Mouse (Mus musculus): ENCODE measurements around the gene Olfr1427.
"Not testable (repeated sequence)": the region's sequence is repeated elsewhere in the genome, so short reads cannot be mapped to it uniquely, and the experiment has no call there.

Gene Olfr1427

DNA sequence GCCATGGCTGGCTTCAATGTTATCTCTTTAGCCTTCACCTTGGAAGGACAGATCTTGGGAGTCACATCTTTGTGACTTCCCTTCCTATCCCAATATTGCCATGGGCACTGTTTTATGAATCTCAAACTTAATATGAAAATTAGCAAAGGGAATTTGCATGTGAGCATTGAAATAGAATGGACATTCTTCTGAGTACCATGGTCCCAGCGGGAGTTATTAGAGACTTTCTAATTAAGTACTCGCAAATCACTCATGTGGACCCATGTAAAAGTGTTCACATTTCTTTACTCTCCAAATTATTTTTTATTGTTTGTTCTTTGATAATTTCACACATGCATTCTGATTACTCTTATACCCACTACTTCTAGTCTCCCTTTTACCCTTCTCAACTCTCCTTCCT, at the start of gene Olfr1427:
Olfr1427 (minus strand) TSS at position 101 of the 400 bp plus-strand sequence.
- DNase-seq: no peak

GRCm38 (mm10) chr19:12145452-12145851, 42.3 kb upstream of the Olfr1427 start:
- no peak for DNase-seq

- DNase-seq: no peak
Observed at GRCm38 (mm10) chr19:12143356-12143755, 40.2 kb upstream of the Olfr1427 start.

- DNase-seq: peak; percentile 3
Observed at GRCm38 (mm10) chr19:12134289-12134688, 31.2 kb upstream of the Olfr1427 start.

GRCm38 (mm10) chr19:12123103-12123502, 20.0 kb upstream of the Olfr1427 start, which contains the start of gene Olfr76:
Olfr76 (minus strand) TSS chr19:12123203.
- no peak for DNase-seq

GRCm38 (mm10) chr19:12116464-12116863, 13.3 kb upstream of the Olfr1427 start:
- DNase-seq: no peak

GRCm38 (mm10) chr19:12115797-12116196, 12.7 kb upstream of the Olfr1427 start, which contains the start of gene Olfr1428:
Olfr1428 (minus strand) TSS chr19:12115897.
- no peak for DNase-seq

DNA sequence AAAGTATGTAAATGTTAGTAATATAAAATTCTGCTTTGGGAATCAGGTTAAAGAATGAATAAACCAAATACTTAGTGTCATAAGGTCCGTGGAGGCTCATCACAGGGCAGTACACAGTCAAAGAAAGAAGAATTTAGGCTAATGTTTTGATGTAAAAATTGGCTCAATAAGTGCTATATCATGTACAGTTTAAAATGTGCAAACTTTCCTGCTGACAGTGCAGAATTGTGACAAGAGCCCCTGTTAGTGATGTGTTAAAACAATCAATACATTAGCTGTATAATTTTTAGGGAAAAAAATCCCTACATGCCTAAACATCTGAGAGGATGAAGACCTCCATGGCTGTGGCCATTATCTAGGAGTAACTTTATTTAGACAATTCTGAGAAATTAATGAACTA, 10.7 kb upstream of the Olfr1427 start:
- DNase-seq: no peak

- no peak for DNase-seq
Observed at GRCm38 (mm10) chr19:12104541-12104940, 1.4 kb upstream of the Olfr1427 start.

DNA sequence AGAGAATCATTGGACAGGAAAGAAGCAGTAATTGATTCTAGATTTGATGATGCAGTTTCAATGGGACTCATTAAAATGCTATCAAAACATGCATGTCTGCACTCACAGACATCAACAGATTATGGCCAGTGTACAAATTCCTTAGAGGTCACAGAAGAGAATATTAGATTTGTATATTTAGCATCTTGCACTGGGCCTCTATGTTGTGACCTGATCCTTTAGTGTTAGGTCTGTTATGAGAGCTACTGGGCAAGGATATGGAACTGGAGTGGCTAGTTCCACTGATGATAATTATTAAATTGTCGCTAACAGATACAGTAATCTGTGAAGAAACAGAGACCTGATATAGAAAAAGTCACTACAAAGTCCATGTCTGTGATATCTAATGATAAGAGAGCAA, 11.2 kb downstream of the Olfr1427 start, which contains the start of gene Olfr1426:
Olfr1426 (minus strand) TSS at position 101 of the 400 bp plus-strand sequence.
- DNase-seq: no peak

GRCm38 (mm10) chr19:12077631-12078030, 25.5 kb downstream of the Olfr1427 start, which contains the start of gene Olfr1425:
Olfr1425 (minus strand) TSS chr19:12077731.
- not testable (repeated sequence) for DNase-seq

DNA sequence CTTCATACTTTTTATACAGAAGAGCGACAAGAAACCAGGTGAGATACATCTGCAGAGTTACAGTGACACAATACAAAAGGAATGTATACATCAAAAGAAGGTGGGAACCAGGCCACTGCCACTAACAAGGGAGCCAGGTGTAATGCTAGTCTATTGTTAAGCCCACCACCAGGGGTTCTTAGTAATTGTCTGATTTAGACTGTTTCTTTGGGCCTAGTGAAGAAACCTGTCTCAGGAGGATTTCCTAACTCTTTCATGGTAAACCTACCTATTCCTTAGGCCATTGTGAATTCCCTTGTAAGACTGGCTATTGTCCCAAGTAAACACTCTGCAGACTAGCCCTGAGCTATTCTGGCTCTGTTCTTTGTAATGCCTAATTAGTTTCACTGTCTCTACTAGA, 33.6 kb downstream of the Olfr1427 start:
- not testable (repeated sequence) for DNase-seq

DNA sequence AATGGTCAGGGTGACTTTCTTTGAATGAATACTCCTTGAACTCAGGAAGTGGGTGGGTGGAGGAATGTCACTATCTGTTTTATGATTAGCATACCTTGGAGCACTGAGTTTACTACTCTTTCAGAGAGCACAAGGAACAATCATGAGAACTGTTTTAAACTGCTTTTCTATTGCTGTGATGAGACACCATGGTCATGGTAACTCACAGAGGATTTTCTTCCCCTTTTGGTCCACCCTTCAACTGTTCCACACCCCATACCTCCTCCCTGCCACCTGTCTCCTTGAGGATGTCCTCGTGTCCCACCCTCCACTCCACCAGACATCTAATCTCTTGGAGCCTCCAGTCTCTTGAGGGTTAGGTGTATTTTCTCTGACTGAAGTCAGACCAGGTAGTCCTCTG, 35.3 kb downstream of the Olfr1427 start:
- DNase-seq: not testable (repeated sequence)

DNA sequence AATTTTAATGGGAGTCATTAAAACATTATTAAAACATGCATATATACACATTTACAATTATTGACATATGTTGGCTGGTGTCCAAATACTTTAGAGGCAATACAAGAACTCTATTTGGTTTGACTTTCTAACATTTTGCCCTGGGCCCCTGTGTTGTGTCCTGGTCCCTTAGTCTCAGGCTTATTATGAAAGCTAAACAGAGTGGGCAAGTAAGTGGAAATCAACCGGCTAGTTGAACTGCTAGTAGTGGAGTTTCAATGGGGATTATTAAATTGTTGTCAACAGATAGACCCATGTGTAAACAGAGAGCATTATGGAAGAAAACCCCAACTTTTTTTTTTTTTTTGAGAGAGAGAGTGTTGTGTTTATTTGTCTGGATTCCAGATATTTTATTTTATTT, 40.6 kb downstream of the Olfr1427 start, which contains the start of gene Olfr1424:
Olfr1424 (minus strand) TSS at position 101 of the 400 bp plus-strand sequence.
- not testable (repeated sequence) for DNase-seq

Measured in lung, postnatal 14 days (tissue).